Comparison of ENCODE assay signal across 19 mouse cellular contexts in genomic region chr2:10131296-10131695, GRCm38 (mm10). TPM values are rescaled to one million over a fixed set of nuclear protein-coding genes. Genes with fewer than 3 reads are reported as not detected.
DNase-seq lines count a peak whose midpoint lies in the region; ATAC-seq and TF ChIP-seq lines count a peak whose summit lies in the region.
"Had no signal": no experiment of that assay in that cellular context is flagged by ENCODE, and none has a peak within 500 bp of the region (broad histone marks: within the 10 kb centered on the region; RNA-seq: fewer than 3 reads in every experiment).

Gene Itih2, minus strand, starts transcription at chr2:10131396.

- no peak within 1 kb of the TSS for H3K4me3 ChIP-seq in kidney, embryonic 16.5 days (ENCODE audit: low read length)
- no peak within 1 kb of the TSS for H3K4me3 ChIP-seq in testis, adult 2 months (ENCODE audit: control insufficient read depth, low read depth, low read length)
- H3K4me3 ChIP-seq in liver, embryonic 14.5 days (ENCODE audit: insufficient read depth in 1 of 2, low read depth in 2 of 2, low read length in 2 of 2) = peak within 1 kb of the TSS; percentile 35 to 66
- no peak within 1 kb of the TSS for H3K4me3 ChIP-seq in stomach, postnatal 0 days (ENCODE audit: low read depth, low read length)
- no peak within 1 kb of the TSS for H3K4me3 ChIP-seq in intestine, embryonic 16.5 days (ENCODE audit: low read length)
- H3K4me3 ChIP-seq: embryonic facial prominence, embryonic 10.5 days; heart, embryonic 12.5 days; limb, embryonic 12.5 days had no signal

- TF ChIP-seq CTCF in testis, adult 2 months (IDR thresholded peaks at IDR 0.05; ENCODE audit: control insufficient read depth, insufficient read depth, insufficient replicate concordance, low read depth, low read length) = no peak
- no peak for TF ChIP-seq CTCF in liver, embryonic 14.5 days (IDR thresholded peaks at IDR 0.05; ENCODE audit: low read depth)
- no peak for TF ChIP-seq CTCF in stomach, postnatal 0 days (IDR thresholded peaks at IDR 0.05; ENCODE audit: low read depth)

- no peak for ATAC-seq in kidney, embryonic 16.5 days (ENCODE audit: low FRiP score, low TSS enrichment)
- ATAC-seq in liver, embryonic 14.5 days (ENCODE audit: insufficient read depth) = no peak
- ATAC-seq in stomach, postnatal 0 days (ENCODE audit: low FRiP score, low TSS enrichment) = no peak
- no peak for ATAC-seq in intestine, embryonic 16.5 days
- ATAC-seq: CD4-positive, CD25-positive, alpha-beta regulatory T cell, adult 4 months had no signal

- no peaks in the 10 kb centered on the region for H3K27me3 ChIP-seq in kidney, embryonic 16.5 days (ENCODE audit: insufficient read depth, low read length)
- no peaks in the 10 kb centered on the region for H3K27me3 ChIP-seq in testis, adult 2 months (ENCODE audit: control insufficient read depth, insufficient read depth, low read length)
- no peaks in the 10 kb centered on the region for H3K27me3 ChIP-seq in liver, embryonic 14.5 days (ENCODE audit: control insufficient read depth, insufficient read depth, low read length)
- H3K27me3 ChIP-seq in stomach, postnatal 0 days (ENCODE audit: control insufficient read depth, insufficient read depth, low read length) = no peaks in the 10 kb centered on the region
- no peaks in the 10 kb centered on the region for H3K27me3 ChIP-seq in intestine, embryonic 16.5 days (replicated peaks; ENCODE audit: control insufficient read depth, insufficient read depth, low read length)
- H3K27me3 ChIP-seq: heart, embryonic 12.5 days; limb, embryonic 12.5 days had no signal

- H3K9me3 ChIP-seq in kidney, embryonic 16.5 days (ENCODE audit: low read length) = no peaks in the 10 kb centered on the region
- H3K9me3 ChIP-seq in liver, embryonic 14.5 days (ENCODE audit: control insufficient read depth, low read length) = no peaks in the 10 kb centered on the region
- no peaks in the 10 kb centered on the region for H3K9me3 ChIP-seq in stomach, postnatal 0 days (ENCODE audit: control insufficient read depth, low read length)
- no peaks in the 10 kb centered on the region for H3K9me3 ChIP-seq in intestine, embryonic 16.5 days (ENCODE audit: control insufficient read depth, low read length)
- H3K9me3 ChIP-seq: embryonic facial prominence, embryonic 10.5 days; heart, embryonic 12.5 days; limb, embryonic 12.5 days had no signal

- 0 out of 2 replicates have a peak within 1 kb of the TSS, but pooled peaks have one; percentile 36 for H3K27ac ChIP-seq in kidney, embryonic 16.5 days (ENCODE audit: low read length)
- H3K27ac ChIP-seq in testis, adult 2 months (ENCODE audit: control insufficient read depth, insufficient read depth, low read depth, low read length) = peak within 1 kb of the TSS; percentile 76
- no peak within 1 kb of the TSS for H3K27ac ChIP-seq in liver, embryonic 14.5 days
- H3K27ac ChIP-seq in stomach, postnatal 0 days (replicated peaks) = peak within 1 kb of the TSS; percentile 41; the same call in 1 of the 2 replicates
- H3K27ac ChIP-seq in intestine, embryonic 16.5 days (ENCODE audit: low read length) = no peak within 1 kb of the TSS
- H3K27ac ChIP-seq: embryonic facial prominence, embryonic 10.5 days; hindbrain, embryonic 14.5 days; limb, embryonic 12.5 days; macrophage had no signal

- no peak for TF ChIP-seq EP300 in liver, embryonic 14.5 days (IDR thresholded peaks at IDR 0.05; ENCODE audit: low read depth)
- TF ChIP-seq EP300 in stomach, postnatal 0 days (optimal IDR thresholded peaks at IDR 0.05) = no peak

- peaks cover 6% of the 10 kb centered on the region; the same call in 1 of the 2 replicates for H3K4me1 ChIP-seq in kidney, embryonic 16.5 days (ENCODE audit: insufficient read depth, low read length)
- H3K4me1 ChIP-seq in testis, adult 2 months (ENCODE audit: control insufficient read depth, insufficient read depth, low read length) = no peaks in the 10 kb centered on the region
- peaks cover 0 to 6% of the 10 kb centered on the region in 2 experiments; a peak in 1 of 4 replicates for H3K4me1 ChIP-seq in liver, embryonic 14.5 days (replicated peaks; ENCODE audit: control insufficient read depth in 2 of 2, insufficient read depth in 2 of 2, low read length in 1 of 2)
- H3K4me1 ChIP-seq in stomach, postnatal 0 days (replicated peaks; ENCODE audit: control insufficient read depth, insufficient read depth) = no peaks in the 10 kb centered on the region
- H3K4me1 ChIP-seq in intestine, embryonic 16.5 days (ENCODE audit: control insufficient read depth, insufficient read depth, low read length) = no peaks in the 10 kb centered on the region; the same call in 1 of the 2 replicates
- H3K4me1 ChIP-seq: embryonic facial prominence, embryonic 10.5 days; heart, embryonic 12.5 days; limb, embryonic 12.5 days had no signal

- H3K36me3 ChIP-seq in kidney, embryonic 16.5 days (ENCODE audit: insufficient read depth, low read length) = no peaks in the 10 kb centered on the region
- no peaks in the 10 kb centered on the region for H3K36me3 ChIP-seq in testis, adult 2 months (ENCODE audit: control insufficient read depth, insufficient read depth, low read length)
- no peaks in the 10 kb centered on the region for H3K36me3 ChIP-seq in liver, embryonic 14.5 days (replicated peaks; ENCODE audit: control insufficient read depth, insufficient read depth, low read depth)
- H3K36me3 ChIP-seq in stomach, postnatal 0 days (ENCODE audit: control insufficient read depth, insufficient read depth, low read length) = no peaks in the 10 kb centered on the region
- no peaks in the 10 kb centered on the region for H3K36me3 ChIP-seq in intestine, embryonic 16.5 days (ENCODE audit: control insufficient read depth, insufficient read depth, low read length)
- H3K36me3 ChIP-seq: embryonic facial prominence, embryonic 10.5 days; heart, embryonic 12.5 days; limb, embryonic 12.5 days had no signal

- H3K4me2 ChIP-seq in kidney, embryonic 16.5 days (replicated peaks; ENCODE audit: low read depth, low read length) = no peak within 1 kb of the TSS
- H3K4me2 ChIP-seq in liver, embryonic 14.5 days (ENCODE audit: low read depth) = no peak within 1 kb of the TSS
- peak within 1 kb of the TSS; percentile 15; the same call in 1 of the 2 replicates for H3K4me2 ChIP-seq in stomach, postnatal 0 days (replicated peaks; ENCODE audit: low read depth)
- no peak within 1 kb of the TSS for H3K4me2 ChIP-seq in intestine, embryonic 16.5 days (ENCODE audit: low read depth, low read length)
- H3K4me2 ChIP-seq: heart, embryonic 12.5 days; hindbrain, embryonic 14.5 days; limb, embryonic 12.5 days; midbrain, embryonic 11.5 days had no signal

- TF ChIP-seq POLR2A in testis, adult 2 months (IDR thresholded peaks at IDR 0.05; ENCODE audit: control insufficient read depth, low read depth, low read length) = no peak

- no peak for DNase-seq in kidney, postnatal 4 days
- no peak for DNase-seq in testis, postnatal 10 days (ENCODE audit: low spot score)
- DNase-seq in liver, embryonic 14.5 days (ENCODE audit: low read depth in 3 of 3, low spot score in 3 of 3) = no peak
- no peak for DNase-seq in stomach, postnatal 0 days (ENCODE audit: low spot score)
- DNase-seq in spleen, postnatal 36 days (ENCODE audit: low spot score in 2 of 2) = no peak
- DNase-seq: cerebellum, adult 9-10 months; gastrocnemius, postnatal 36 days; heart, postnatal 14 days; kidney, adult 9 months had no signal

- no peak within 1 kb of the TSS; the same call in 1 of the 2 replicates for H3K9ac ChIP-seq in kidney, embryonic 16.5 days (replicated peaks; ENCODE audit: low read length)
- H3K9ac ChIP-seq in liver, embryonic 14.5 days (replicated peaks) = no peak within 1 kb of the TSS
- H3K9ac ChIP-seq in stomach, postnatal 0 days (ENCODE audit: low read length) = no peak within 1 kb of the TSS
- no peak within 1 kb of the TSS for H3K9ac ChIP-seq in intestine, embryonic 16.5 days (ENCODE audit: low read depth, low read length)
- H3K9ac ChIP-seq: heart, embryonic 12.5 days; hindbrain, embryonic 14.5 days; limb, embryonic 12.5 days had no signal

- 92% methylated on average over 4 of the region's 4 CpGs for WGBS in kidney, embryonic 16.5 days
- WGBS in liver, embryonic 14.5 days (ENCODE audit: insufficient replicate concordance) = 70% methylated on average over 4 of the region's 4 CpGs
- WGBS in stomach, postnatal 0 days = 72% methylated on average over 4 of the region's 4 CpGs
- WGBS in intestine, embryonic 16.5 days = 93% methylated on average over 4 of the region's 4 CpGs

RNA-seq across cellular contexts. Expression of gene Itih2, which starts in this region (rescaled TPM):
- 1.5 and 2.0 TPM in 2 replicates for polyA plus RNA-seq in kidney, embryonic 16.5 days (2015; fragmentation: Nextera tagmentation; extraction: Ambion mirVana)
- 6.1 and 7.9 TPM in 2 replicates for polyA plus RNA-seq in testis, adult 2 months (2012; rRNA removed)
- polyA plus RNA-seq in liver, embryonic 14.5 days (2012; rRNA removed) = 236 and 321 TPM in 2 replicates
- polyA plus RNA-seq in liver, embryonic 14.5 days (2014; fragmentation: Nextera tagmentation; extraction: Ambion mirVana) = 260 and 296 TPM in 2 replicates
- 9.0 and 11.3 TPM in 2 replicates for polyA plus RNA-seq in stomach, postnatal 0 days (2015; fragmentation: Nextera tagmentation; extraction: Ambion mirVana)
- 2.5 and 7.6 TPM in 2 replicates for polyA plus RNA-seq in intestine, embryonic 16.5 days (2015; fragmentation: Nextera tagmentation; extraction: Ambion mirVana)
- polyA plus RNA-seq: CD4-positive, CD25-positive, alpha-beta regulatory T cell, adult 4 months; macrophage had no signal

Comparison
In these comparisons a context has a peak if more than half of its experiments do, and no peak if none do; other contexts are left out.
1. RNA of gene Itih2 (polyA plus RNA-seq): 236 to 321 TPM in liver, embryonic 14.5 days; 9.0 to 11.3 TPM in stomach, postnatal 0 days, 2.5 to 7.6 TPM in intestine, embryonic 16.5 days, 6.1 to 7.9 TPM in testis, adult 2 months and 1.5 to 2.0 TPM in kidney, embryonic 16.5 days; every median in the first group is over 10 times any median in the second.
2. H3K27ac ChIP-seq: peak in kidney, embryonic 16.5 days (single experiment), testis, adult 2 months (single experiment) and stomach, postnatal 0 days (single experiment); none in liver, embryonic 14.5 days (single experiment) and intestine, embryonic 16.5 days (single experiment).
3. H3K4me3 ChIP-seq: peak in liver, embryonic 14.5 days (2 of 2); none in kidney, embryonic 16.5 days (single experiment), testis, adult 2 months (single experiment), stomach, postnatal 0 days (single experiment) and intestine, embryonic 16.5 days (single experiment).